Mouse (Mus musculus): Measurements from ENCODE around the gene Slx.
"Not testable (repeated sequence)": the region's sequence is repeated elsewhere in the genome, so short reads cannot be mapped to it uniquely, and the experiment has no call there.

The Slx gene

GRCm38 (mm10) chrX:26545465-26545864, at the start of gene Slx:
TSS of gene Slx (minus strand) at chrX:26545565.
- not testable (repeated sequence) for TF ChIP-seq GATA4 (IDR thresholded peaks at IDR 0.05; ENCODE audit: insufficient replicate concordance, low read length)

Measured in liver, adult (tissue).